10 mouse cellular contexts compared by ENCODE assay signal in the genomic region with DNA sequence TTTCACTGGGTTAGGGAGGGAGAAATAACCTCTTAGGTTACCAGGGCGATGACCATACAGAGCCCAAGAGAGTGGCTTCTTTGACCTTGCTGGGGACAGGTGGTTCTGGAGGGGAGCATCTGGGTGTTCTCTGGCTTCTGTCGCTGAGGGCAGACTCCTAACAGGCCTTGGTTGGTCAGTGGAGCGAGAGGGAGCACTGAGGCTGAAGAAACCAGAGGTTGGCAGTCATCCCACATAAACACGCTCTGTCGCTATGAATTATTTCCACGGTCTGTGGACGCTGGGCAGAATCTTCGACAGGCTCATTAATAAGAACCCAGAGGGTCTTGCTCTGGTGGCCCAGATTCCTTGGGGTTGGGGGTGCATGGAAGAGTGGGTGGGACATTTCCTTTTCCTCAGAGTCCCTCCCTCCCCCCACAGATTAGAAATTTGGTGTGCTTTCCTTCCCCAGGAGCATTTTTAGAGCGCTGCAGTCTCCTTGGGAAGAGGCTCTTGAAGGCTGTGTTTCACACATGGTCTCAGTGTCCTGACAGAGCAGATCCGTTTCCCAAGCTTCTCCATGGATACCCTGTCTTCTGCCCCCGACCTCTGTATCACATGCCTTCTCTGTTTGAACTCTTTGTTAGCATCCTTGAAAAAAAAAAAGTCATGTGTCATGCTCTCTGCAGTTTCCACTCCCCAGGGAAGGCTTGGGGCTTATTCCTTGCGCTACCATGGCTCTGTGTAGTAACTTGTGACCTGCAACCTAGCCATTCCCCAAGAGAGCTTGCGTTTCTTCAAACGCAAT.
DNase-seq lines count a peak whose midpoint lies in the region; ATAC-seq lines count a peak whose summit lies in the region.
"Had no signal": no experiment of that assay in that cellular context is flagged by ENCODE, and none has a peak within 500 bp of the region (broad histone marks: within the 10 kb centered on the region; RNA-seq: fewer than 3 reads in every experiment).

No protein-coding gene starts in this region.

- 76% methylated on average over 14 of the region's 14 CpGs for WGBS in midbrain, embryonic 10.5 days
- WGBS in midbrain, embryonic 16.5 days = 54% methylated on average over 14 of the region's 14 CpGs

- no peak for ATAC-seq in midbrain, embryonic 16.5 days

- 0 out of 2 replicates have a peak overlapping the region, but pooled peaks have one; percentile 9 for H3K27ac ChIP-seq in midbrain, embryonic 10.5 days (replicated peaks)
- H3K27ac ChIP-seq in midbrain, embryonic 16.5 days (ENCODE audit: low read length) = no peak overlapping the region

- peaks cover 26% of the 10 kb centered on the region for H3K4me1 ChIP-seq in midbrain, embryonic 10.5 days
- H3K4me1 ChIP-seq in midbrain, embryonic 16.5 days (ENCODE audit: control insufficient read depth, insufficient read depth, low read length) = no peaks in the 10 kb centered on the region

- H3K4me2 ChIP-seq in midbrain, embryonic 16.5 days (ENCODE audit: low read length) = no peak overlapping the region

- no peak overlapping the region for H3K9ac ChIP-seq in midbrain, embryonic 16.5 days (ENCODE audit: low read depth, low read length)

- no peaks in the 10 kb centered on the region for H3K9me3 ChIP-seq in midbrain, embryonic 10.5 days (replicated peaks)
- no peaks in the 10 kb centered on the region for H3K9me3 ChIP-seq in midbrain, embryonic 16.5 days (replicated peaks; ENCODE audit: control insufficient read depth, low read length, poor library complexity, severe bottlenecking)

- no peaks in the 10 kb centered on the region for H3K36me3 ChIP-seq in midbrain, embryonic 10.5 days
- H3K36me3 ChIP-seq in midbrain, embryonic 16.5 days (ENCODE audit: control insufficient read depth, insufficient read depth, low read length) = no peaks in the 10 kb centered on the region

- no peak for DNase-seq in midbrain, embryonic 10.5 days (ENCODE audit: low spot score)
- peak; percentile 66 for DNase-seq in cerebellum, adult 9-11 months
- DNase-seq in kidney, adult 18-20 months = peak; percentile 73
- peak; percentile 87 for DNase-seq in retina, embryonic 14.5 days (ENCODE audit: low spot score)
- DNase-seq in ovary, postnatal 14 days (ENCODE audit: low spot score) = no peak
- no peak for DNase-seq in lung, postnatal 36 days
- DNase-seq in gastrocnemius, postnatal 25 days = no peak
- DNase-seq: lung, adult 18-20 months had no signal

- no peaks in the 10 kb centered on the region for H3K27me3 ChIP-seq in midbrain, embryonic 10.5 days (ENCODE audit: low read depth, poor library complexity, severe bottlenecking)
- no peaks in the 10 kb centered on the region for H3K27me3 ChIP-seq in midbrain, embryonic 16.5 days (ENCODE audit: control insufficient read depth, insufficient read depth, low read depth, low read length)

- H3K4me3 ChIP-seq in midbrain, embryonic 10.5 days = no peak overlapping the region
- H3K4me3 ChIP-seq in midbrain, embryonic 16.5 days (ENCODE audit: low read depth, low read length) = no peak overlapping the region
- H3K4me3 ChIP-seq: erythroblast, embryonic 14.5 days had no signal

Comparison
In these comparisons a context has a peak if more than half of its experiments do, and no peak if none do; other contexts are left out.
1. DNase-seq: peak in cerebellum, adult 9-11 months (single experiment), kidney, adult 18-20 months (single experiment) and retina, embryonic 14.5 days (single experiment); none in midbrain, embryonic 10.5 days (single experiment), ovary, postnatal 14 days (single experiment), lung, postnatal 36 days (single experiment) and gastrocnemius, postnatal 25 days (single experiment).